Mouse (Mus musculus) left cerebral cortex, adult 2 months (tissue): ENCODE measurements around the gene Gon4l. TPM values are rescaled to one million over a fixed set of nuclear protein-coding genes. Genes with fewer than 3 reads are reported as not detected.
"Not testable (repeated sequence)": the region's sequence is repeated elsewhere in the genome, so short reads cannot be mapped to it uniquely, and the experiment has no call there.

Experiments
- DNase-seq, 2 experiments: peaks; one replicate each; pipeline ENCODE4 v3.0.0; 2021 to 2022; ENCODE audit warnings: low spot score in 2 of 2, mixed read lengths in 1 of 2; ENCODE audit errors: extremely low spot score in 1 of 2
- H3K27ac ChIP-seq: fragments of 200-600 bp; 2 replicates; pipeline ENCODE4 v1.8.1; 2022
- H3K4me3 ChIP-seq: fragments of 200-600 bp; 2 replicates; pipeline ENCODE4 v1.8.1; 2022
- CTCF ChIP-seq: fragments of 200-600 bp; IDR thresholded peaks from 2 replicates; pipeline ENCODE4 v1.8.1; 2022; ENCODE audit warnings: antibody characterized with exemption, mild to moderate bottlenecking, moderate library complexity
- intact Hi-C: fragments of 180-260 bp; cut with DNase I; formaldehyde crosslinking; loops from one replicate; pipeline ENCODE4 v1.15.1; 2025
- total RNA-seq, 2 experiments: library from RNA; stranded (reverse); gene quantifications; 2 replicates each; pipeline ENCODE4 v1.2.3; 2021

Gene Gon4l
- total RNA-seq, 2 experiments from 2014 or later: 46.9 to 48.3 TPM

DNA sequence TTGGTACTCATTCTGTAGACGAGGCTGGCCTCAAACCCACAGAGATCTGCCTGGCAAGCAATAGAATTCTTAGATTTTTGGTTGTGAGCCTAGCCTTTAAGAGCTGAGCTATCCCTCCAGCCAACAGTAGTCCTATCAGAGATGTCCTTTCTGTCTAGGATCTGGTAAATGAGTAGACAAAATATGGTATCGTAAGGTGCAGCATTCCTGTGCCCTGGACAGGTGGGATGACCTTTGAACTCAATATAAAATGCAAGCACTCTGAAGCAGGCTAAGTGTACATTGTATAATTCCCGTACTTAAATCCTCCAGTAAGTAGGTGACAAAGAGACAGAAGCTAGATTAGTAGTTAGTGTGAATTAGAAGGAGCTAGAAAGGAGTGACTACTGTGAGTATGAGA is 27.1 kb downstream of the Gon4l start:
- intact Hi-C loops: no loop called here
- Histone ChIP-seq H3K27ac (no peak overlapping the region), H3K4me3 (no peak overlapping the region)
- no peak for DNase-seq
- no peak for TF ChIP-seq CTCF

DNA sequence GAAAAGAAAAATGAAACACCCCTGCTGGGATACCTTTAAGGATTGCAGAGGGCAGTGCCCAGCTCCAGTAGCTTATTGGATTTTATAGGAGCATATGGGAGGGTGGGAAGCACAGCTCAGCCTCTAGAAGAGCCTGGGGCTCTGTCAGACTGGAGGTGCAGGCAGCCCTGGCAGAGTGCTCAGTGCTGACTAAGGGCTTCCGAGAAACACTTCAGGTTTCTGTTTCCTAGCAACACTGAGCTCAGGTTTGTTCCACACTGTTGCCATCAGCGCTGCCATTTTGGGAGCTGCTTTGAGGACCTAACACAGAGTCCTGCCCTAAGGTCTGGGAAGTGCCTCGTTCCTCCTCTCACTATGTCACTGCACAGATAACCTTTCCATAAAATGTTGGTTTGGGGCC is 31.7 kb downstream of the Gon4l start:
- intact Hi-C loops, H3K4me3 ChIP-seq, H3K27ac ChIP-seq, DNase-seq: not testable (repeated sequence)

DNA sequence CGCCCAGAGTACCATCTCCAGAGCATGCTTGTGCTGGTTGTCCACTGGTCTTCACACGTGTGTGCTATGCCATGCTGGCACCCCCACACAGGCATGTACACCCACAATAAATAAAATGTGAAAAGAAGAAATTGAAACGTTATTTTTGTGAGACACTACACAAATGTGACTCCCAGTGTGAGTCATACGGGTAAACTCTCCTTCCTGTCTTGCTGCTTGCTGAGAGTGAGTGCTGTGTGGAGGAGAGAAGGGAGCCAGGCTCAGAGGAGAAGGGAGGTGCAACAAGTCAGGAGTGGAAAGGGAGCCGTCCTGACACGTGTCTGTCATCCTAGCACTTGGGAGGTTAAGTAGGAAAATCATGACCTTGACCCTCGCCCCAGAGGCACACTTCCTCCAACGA is 32.1 kb downstream of the Gon4l start:
- H3K4me3 ChIP-seq, intact Hi-C loops, H3K27ac ChIP-seq, DNase-seq: not testable (repeated sequence)

DNA sequence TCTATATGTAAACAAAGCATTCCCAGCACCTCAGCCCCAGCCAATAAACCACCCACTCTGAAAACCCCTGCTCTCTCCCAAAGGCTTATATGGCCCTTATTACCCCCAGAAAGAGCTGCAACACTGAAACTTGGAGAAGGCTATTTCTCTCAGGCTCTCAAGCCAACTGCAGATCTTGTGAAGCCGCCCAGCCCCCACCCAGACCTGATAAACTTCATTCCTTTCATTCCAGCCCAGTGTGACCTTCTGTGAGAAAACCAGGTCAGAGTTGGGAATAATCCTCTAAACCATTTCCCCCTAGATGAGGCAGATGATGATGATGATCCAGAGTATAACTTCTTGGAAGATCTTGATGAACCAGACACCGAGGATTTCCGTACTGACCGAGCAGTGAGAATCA is 33.4 kb downstream of the Gon4l start:
- H3K4me3 ChIP-seq, DNase-seq, H3K27ac ChIP-seq, intact Hi-C loops: not testable (repeated sequence)

DNA sequence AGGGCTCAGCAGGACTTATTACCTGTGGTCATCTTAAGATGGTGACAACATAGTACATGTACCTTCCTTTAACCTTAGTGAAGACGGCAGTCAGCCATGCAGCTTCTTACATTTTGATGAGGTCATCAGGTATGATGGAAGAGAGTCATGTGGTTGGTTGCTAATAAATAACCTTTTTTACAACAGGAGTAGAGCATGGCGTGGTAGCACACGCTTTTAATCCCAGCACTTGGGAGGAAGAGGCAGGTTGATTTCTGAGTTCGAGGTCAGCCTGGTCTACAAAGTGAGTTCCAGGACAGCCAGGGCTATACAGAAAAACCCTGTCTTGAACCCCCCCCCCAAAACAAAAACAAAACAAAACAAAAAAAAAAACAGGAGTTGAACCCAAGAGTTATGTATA is 47.5 kb downstream of the Gon4l start:
- H3K27ac ChIP-seq, H3K4me3 ChIP-seq, DNase-seq, intact Hi-C loops: not testable (repeated sequence)

DNA sequence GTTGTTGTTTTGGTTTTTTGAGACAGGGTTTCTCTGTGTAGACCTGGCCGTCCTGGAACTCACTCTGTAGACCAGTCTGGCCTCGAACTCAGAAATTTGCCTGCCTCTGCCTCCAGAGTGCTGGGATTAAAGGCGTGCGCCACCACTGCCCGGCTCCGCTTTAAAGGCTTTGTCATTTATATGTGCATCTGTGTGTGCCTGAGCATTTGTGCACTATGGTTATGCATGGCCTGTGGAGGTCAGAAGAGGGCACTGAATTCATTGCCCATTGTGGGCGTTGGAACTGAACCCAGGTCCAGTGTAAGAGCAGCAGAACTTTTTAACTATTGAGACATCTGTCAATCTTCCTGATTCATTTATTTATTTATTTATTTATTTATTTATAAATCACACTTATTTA is 58.0 kb downstream of the Gon4l start:
- intact Hi-C loops, H3K4me3 ChIP-seq, DNase-seq, H3K27ac ChIP-seq: not testable (repeated sequence)

DNA sequence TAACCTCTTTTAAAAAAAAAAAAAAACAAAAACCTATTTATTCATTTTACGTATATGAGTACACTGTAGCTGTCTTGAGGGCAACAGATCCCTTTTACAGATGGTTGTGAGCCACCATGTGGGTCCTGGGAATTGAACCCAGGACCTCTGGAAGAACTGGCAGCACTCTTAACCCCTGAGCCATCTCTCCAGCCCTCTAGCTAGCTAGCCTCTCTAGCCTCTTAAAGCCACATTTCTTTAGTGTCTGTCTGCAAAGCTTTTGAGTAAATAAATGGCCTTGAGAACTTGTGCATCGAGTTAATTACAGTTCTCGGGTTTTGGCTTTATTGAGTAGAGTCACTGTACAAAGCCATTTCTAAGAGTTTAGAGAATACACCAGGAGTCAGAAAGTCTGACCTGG is 69.8 kb downstream of the Gon4l start:
- Histone ChIP-seq H3K27ac (no peak overlapping the region), H3K4me3 (no peak overlapping the region)
- no peak for TF ChIP-seq CTCF
- intact Hi-C loops: no loop called here
- DNase-seq: no peak

DNA sequence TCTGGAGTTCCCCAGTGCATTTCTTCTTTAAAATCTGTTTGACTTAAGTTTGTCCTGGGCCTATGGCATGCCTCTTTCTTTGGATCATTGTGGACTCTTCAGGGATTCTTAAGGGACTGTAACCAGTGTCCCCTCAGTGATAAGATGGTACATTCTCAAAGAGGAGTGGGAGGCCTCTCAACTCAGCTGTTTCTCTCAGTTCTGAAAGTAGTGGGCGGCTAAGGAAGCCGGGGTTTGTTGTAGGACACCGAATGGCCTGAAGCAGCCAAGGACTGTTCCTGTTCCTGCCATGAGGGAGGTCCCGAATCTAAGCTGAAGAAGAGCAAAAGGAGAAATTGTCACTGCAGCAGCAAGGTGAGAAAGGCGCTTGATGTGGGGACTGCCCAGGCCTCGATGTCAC is 70.2 kb downstream of the Gon4l start:
- Histone ChIP-seq H3K4me3 (no peak overlapping the region), H3K27ac (no peak overlapping the region)
- no peak for DNase-seq
- intact Hi-C loops: no loop called here
- TF ChIP-seq CTCF: no peak

DNA sequence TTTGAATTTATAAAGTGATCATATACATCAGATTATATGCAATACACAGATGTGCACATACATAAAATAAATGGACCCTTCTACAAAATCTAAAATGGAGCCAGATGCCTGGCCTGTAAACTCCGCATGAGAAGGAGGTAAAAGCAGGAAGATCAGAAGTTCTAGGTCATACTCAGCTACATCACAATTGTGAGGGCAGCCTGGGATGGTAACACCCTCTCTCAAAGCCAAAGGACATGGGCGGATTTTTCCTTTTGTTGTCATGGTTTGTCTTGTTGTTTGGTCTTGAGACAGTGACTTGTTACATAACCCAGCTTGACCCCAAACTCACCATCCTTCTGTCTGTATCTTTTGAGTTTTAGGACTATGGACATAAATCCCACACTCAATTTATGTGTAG is 70.7 kb downstream of the Gon4l start:
- intact Hi-C loops: no loop called here
- no peak for TF ChIP-seq CTCF
- DNase-seq: no peak
- H3K27ac ChIP-seq: no peak overlapping the region
- no peak overlapping the region for H3K4me3 ChIP-seq

DNA sequence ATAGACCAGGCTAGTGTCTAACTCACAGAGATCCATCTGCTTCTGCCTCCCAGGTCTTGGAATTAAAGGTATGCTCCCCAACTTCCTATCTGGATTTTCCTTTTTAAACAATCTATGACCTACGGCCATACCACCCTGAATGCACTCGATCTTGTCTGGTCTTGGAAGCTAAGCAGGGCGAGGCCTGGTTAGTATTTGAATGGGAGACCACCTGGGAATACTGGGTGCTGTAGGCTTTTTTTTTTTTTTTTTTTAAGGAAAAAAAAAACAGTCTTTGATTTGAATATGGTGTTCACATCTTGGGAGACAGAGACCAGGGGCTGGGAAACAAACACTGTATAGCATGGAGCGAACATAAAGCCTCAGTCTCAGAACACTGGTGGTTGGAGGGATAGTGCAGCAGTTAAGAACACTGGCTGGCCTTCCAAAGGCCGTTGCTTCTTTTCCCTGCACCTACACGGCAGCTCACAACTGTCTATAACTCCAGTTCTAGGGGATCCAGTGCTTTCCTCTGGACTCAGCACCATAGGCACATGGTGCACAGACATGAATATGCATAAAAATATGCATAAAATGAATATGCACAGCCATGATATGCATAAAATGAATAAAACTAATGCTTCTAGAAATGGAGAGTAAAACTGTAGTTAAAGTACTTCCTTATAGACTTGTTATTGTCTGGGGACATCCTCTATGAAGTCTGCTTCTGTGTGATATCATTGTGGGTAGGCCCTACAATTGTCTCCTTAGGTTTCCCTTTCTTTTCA is 71.5 kb downstream of the Gon4l start:
- TF ChIP-seq CTCF: no peak
- Histone ChIP-seq H3K4me3 (no peak overlapping the region), H3K27ac (no peak overlapping the region)
- intact Hi-C loops: no loop called here
- no peak for DNase-seq

DNA sequence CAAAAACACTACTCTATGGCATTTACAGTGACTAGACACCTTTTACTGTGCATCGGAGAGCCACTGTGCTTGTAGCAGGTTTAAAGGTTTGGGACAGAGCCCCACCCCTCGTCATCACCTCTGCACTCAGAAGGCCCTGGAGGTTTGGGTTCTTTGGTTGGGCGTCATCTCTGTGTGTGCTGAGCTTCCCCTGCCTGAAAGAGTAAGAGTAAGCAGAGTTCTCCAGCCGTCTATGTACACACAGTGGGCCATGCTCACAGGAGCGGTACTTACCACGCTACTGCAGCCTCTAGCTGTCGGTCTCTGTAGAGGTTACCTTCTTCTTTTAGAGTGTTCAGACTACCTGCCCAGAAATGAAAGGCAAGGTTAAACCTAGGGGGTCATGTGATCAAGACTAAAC is 77.6 kb downstream of the Gon4l start:
- no peak overlapping the region for H3K27ac ChIP-seq
- no peak for TF ChIP-seq CTCF
- intact Hi-C loops: no loop called here
- H3K4me3 ChIP-seq: no peak overlapping the region
- DNase-seq: no peak

DNA sequence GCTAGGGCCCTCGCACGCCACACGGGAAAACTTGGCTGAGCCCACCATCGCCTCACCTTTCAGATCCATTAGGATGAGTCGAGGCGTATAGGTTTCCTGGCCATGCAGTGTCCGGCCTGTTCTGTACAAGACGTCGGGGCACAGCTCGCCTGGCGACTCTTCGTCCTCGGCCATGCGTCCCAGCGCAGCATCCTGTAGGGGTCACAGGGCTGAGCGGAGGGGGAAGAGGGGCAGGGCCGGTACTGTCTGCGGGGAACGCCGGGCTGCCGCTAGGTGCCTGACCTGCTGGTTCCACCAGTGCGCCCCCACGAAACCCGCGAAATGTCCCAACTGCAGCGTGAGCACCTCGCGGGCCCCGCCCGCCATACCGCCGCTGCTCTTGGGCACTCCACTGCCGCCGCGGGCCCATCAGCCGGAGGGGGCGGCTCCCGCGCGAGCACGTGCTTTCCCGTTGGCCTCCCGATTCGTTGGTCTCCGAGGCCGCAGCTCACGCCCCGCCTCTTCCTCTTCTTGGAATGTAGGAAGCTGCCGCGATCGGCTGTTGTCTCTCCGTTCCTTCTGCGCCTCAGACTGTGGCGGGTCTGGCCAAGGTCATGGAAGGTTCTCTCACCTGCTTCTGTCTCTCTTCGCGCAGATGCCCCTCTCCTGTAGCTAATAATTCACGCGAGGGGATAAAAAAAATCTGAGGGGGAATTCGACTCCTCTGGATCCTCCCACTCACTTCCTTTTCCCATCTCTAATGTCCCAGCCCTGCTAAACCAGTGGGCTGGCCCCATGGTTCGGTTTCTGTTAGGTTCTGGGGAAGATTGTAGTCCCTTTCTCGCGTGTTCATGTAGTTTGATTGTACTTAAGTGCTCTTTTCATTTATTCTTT is 78.7 kb downstream of the Gon4l start, which contains the start of gene Msto1:
TSS of gene Msto1 (minus strand) at position 489 of the 873 bp plus-strand sequence.
- intact Hi-C loops: no loop called here
- peak within 1 kb of the TSS; percentile 94 for H3K27ac ChIP-seq

More for the DNA sequence above, 78.7 kb downstream of the Gon4l start, which contains the start of gene Msto1:
- H3K4me3 ChIP-seq: peak within 1 kb of the TSS; percentile 81
- DNase-seq: peak; percentile 89 to 94
- TF ChIP-seq CTCF: no peak; the same call in 1 of the 2 replicates
